Mouse (Mus musculus) forebrain, embryonic 10.5 days (tissue): ENCODE data around the gene Rtn4r. TPM values are rescaled to one million over a fixed set of nuclear protein-coding genes. Genes with fewer than 3 reads are reported as not detected.
"Not testable (repeated sequence)": the region's sequence is repeated elsewhere in the genome, so short reads cannot be mapped to it uniquely, and the experiment has no call there.

Experiments used
- DNase-seq: peaks from one replicate; pipeline ENCODE4 v3.0.0-alpha.2; 2017; ENCODE audit warnings: low spot score; ENCODE audit errors: extremely low spot score
- H3K27ac ChIP-seq: fragments of 300-500 bp; sonication (generic); 2 replicates; pipeline ENCODE4 v1.5.1; 2016; ENCODE audit warnings: mild to moderate bottlenecking
- H3K27me3 ChIP-seq: fragments of 300-500 bp; sonication (generic); 2 replicates; pipeline ENCODE4 v1.6.1; 2016; ENCODE audit warnings: mild to moderate bottlenecking; ENCODE audit not compliant: poor library complexity, severe bottlenecking
- H3K36me3 ChIP-seq: fragments of 300-500 bp; sonication (generic); replicated peaks from 2 replicates; pipeline ENCODE4 v1.6.1; 2016; ENCODE audit warnings: mild to moderate bottlenecking, moderate library complexity
- H3K4me1 ChIP-seq: fragments of 300-500 bp; sonication (generic); 2 replicates; pipeline ENCODE4 v1.6.1; 2016
- H3K4me3 ChIP-seq: fragments of 300-500 bp; sonication (generic); 2 replicates; pipeline ENCODE4 v1.5.1; 2016; ENCODE audit warnings: mild to moderate bottlenecking, moderate library complexity
- H3K9me3 ChIP-seq: fragments of 300-500 bp; sonication (generic); 2 replicates; pipeline ENCODE4 v1.6.1; 2016; ENCODE audit warnings: mild to moderate bottlenecking, moderate library complexity
- WGBS: fragments of 180-500 bp; shearing (Covaris S2); methylation state at CpG from one replicate; pipeline ENCODE4 v1.1.7; 2016; 5-methylcytosine and 5-hydroxymethylcytosine counted together
- microRNA-seq: library from miRNA; unstranded; fragments of <30 nt; microRNA quantifications from one replicate; pipeline ENCODE4, GENCODE M21; 2017
- polyA plus RNA-seq: library from polyadenylated mRNA; unstranded; fragments of >200 nt; fragmentation: Nextera tagmentation; extraction: Ambion mirVana; gene quantifications from 2 replicates; pipeline ENCODE4 v1.2.1, GENCODE M21; 2016

The Rtn4r gene
- polyA plus RNA-seq, 1 experiment from 2014 or later, result 1.2 TPM

DNA sequence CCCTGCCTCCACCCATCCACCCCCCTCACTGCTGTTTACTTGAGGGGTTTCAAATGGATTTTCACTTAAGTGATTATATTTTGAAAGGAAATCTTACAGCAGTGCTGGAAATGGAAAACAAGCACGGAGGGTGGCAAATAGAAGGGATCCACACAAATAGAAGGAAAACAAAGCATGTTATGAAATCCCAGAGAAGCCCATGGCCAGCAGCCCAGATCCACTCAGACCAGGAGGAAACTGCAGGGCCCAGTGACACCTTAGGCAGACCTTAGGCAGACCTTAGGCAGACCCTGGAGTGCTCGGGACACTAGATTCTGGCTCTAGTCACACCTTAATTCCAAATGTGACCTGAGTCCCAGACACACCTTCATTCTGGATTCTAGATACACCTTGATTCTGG, 63.6 kb downstream of the Rtn4r start:
- H3K4me3 ChIP-seq, result no peak overlapping the region
- H3K27ac ChIP-seq, result no peak overlapping the region
- no peaks in the 10 kb centered on the region for H3K27me3 ChIP-seq
- H3K36me3 ChIP-seq, result no peaks in the 10 kb centered on the region
- H3K4me1 ChIP-seq, result peaks cover 10% of the 10 kb centered on the region
- no peaks in the 10 kb centered on the region for H3K9me3 ChIP-seq
- no peak for DNase-seq
- 79% methylated on average over 2 of the region's 2 CpGs for WGBS

DNA sequence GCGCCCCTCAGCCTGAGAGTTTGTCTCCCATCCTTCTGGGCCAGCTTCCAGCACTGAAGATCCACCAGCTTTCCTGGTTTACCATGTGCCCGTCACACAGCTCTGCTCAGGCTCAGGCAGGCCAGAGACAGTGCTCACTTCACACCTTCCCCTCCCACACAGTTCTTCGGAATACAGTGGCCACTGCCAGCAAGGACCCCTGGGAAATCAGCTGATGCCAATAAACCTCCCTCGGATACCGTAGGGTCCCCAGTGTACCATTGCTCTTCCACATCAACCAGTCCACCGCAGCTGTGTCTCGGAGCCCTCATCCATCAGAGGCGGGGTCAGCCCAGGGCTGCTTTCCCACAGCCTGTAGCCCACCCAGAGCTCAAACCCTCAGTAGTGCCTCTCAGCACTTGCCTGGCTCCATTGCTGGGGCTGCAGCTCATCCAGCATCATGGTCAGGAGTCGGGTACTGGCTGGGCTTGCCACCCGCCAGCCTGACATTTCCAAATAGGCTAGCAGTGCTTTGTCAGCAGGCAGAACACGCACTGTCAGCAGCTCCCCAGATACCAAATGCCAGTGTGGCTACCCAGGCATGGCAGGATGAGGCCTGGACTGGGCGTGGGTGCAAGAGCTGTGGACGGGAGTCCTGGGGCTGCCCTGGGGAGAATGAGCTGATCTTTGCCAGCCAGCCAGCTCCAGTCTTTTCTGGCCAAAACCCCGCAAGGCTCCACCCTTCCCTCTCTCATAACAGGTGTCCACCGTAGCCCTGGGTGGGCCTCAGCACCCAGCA, 67.0 kb downstream of the Rtn4r start:
- peak overlapping the region; percentile 65 for H3K27ac ChIP-seq
- no peak for DNase-seq
- no peaks in the 10 kb centered on the region for H3K9me3 ChIP-seq
- no peaks in the 10 kb centered on the region for H3K36me3 ChIP-seq
- no peak overlapping the region for H3K4me3 ChIP-seq
- peaks cover 21% of the 10 kb centered on the region for H3K4me1 ChIP-seq
- WGBS, result 83% methylated on average over 15 of the region's 15 CpGs
- H3K27me3 ChIP-seq, result no peaks in the 10 kb centered on the region

DNA sequence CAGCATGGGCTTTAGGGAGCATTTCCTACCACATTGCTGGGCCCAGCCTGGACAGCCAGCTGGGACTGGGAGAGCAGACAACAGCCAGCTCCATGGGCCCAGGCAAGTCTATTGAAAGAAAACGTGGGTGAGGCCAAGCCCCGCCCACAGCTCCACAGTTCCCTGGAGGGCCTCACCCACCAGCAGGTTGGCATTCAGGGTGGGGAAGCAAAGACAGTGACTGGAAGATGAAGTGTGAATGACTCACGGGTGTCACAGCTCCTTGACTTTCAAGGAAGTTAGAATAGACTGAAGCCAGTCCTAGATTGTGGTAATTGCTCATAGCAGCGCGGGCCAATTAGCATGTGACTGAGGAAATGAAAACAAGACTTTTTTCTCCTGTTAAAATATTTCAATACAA, 67.6 kb downstream of the Rtn4r start:
- H3K27ac ChIP-seq, result peak overlapping the region; percentile 65

DNA sequence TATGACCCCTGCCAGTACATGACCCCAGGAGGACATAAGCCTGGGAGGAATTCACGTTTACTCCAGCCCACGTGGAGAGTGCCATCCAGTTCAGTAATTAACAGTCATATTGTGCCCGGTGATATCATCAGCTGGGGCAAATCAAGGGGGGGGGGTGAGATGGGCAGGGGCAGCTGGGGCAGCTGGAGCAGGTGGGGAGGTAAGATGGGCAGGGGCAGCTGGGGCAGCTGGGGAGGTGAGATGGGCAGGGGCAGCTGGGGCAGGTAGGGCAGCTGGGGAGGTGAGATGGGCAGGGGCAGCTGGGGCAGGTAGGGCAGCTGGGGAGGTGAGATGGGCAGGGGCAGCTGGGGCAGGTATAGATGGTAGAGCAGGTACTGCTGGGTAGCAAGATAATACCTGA, 68.1 kb downstream of the Rtn4r start:
- not testable (repeated sequence) for H3K4me3 ChIP-seq, H3K9me3 ChIP-seq, H3K27ac ChIP-seq, H3K36me3 ChIP-seq, H3K27me3 ChIP-seq, DNase-seq
- peaks cover 32% of the 10 kb centered on the region for H3K4me1 ChIP-seq
- 54% methylated on average over 3 of the region's 3 CpGs for WGBS

More for the DNA sequence above, 67.6 kb downstream of the Rtn4r start:
- Histone ChIP-seq H3K4me3 (no peak overlapping the region), H3K36me3 (no peaks in the 10 kb centered on the region), H3K27me3 (no peaks in the 10 kb centered on the region), H3K4me1 (peaks cover 27% of the 10 kb centered on the region), H3K9me3 (no peaks in the 10 kb centered on the region)
- no peak for DNase-seq
- 67% methylated on average over 5 of the region's 5 CpGs for WGBS

DNA sequence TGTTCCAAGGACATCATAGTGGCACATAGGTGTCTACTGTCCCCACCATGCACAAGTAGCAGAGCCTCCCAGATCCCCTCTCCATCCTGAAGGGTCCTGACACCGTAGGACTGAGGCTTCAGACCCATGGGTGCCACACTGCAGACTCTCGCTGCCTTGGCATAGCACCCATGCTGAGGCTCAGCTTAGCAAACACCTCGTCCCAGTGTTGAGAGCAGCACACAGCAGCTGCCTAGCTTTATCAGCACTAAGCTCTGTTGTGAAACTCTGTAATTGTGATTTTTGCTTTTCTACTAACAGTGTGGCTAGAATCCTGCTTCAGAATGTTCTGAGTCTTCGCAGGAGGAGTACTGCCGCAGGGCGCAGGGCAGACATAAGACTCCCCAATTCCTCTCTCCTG, 70.4 kb downstream of the Rtn4r start:
- no peak for DNase-seq
- no peak overlapping the region for H3K4me3 ChIP-seq
- peak overlapping the region; percentile 27; the same call in 1 of the 2 replicates for H3K27ac ChIP-seq
- H3K9me3 ChIP-seq, result no peaks in the 10 kb centered on the region
- 83% methylated on average over 6 of the region's 6 CpGs for WGBS
- peaks cover 38% of the 10 kb centered on the region for H3K4me1 ChIP-seq
- no peaks in the 10 kb centered on the region for H3K27me3 ChIP-seq
- H3K36me3 ChIP-seq, result no peaks in the 10 kb centered on the region

DNA sequence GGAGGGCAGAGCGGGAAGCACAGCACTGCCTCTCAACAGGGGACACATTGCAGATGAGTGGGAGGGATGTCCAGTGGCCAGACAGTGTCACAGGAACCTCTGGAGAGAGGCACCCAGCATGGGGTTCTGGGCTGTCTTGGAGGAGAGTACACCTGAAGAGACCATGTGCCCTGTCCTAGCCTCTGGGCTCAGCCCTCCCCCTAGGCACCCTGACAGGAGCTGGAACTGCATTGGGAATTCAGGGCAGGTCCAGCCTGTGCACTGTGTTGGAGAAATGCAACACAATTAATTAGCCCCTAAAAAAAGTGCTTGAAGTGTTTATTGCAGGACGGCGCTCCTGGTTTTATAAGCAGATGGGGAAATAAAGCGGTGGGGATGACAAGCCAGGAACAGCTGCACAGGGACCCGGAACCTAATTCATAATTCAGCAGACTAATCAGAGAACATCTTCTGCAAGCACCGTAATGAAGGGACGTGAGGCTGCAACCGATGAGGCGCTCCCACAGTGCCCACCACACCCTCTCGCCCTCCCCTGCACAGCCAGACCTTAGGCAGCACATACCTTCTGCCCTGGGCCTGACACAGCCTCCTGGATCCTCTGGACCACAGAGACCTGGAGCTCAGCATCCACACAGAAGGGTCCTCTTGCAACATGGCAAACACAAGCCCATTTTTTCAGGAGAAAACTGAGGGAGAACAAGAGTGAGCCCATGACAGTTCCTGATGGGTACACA, 71.1 kb downstream of the Rtn4r start:
- Histone ChIP-seq H3K9me3 (no peaks in the 10 kb centered on the region), H3K4me1 (peaks cover 40% of the 10 kb centered on the region), H3K4me3 (no peak overlapping the region), H3K27me3 (no peaks in the 10 kb centered on the region), H3K36me3 (no peaks in the 10 kb centered on the region), H3K27ac (peak overlapping the region; percentile 42; the same call in 1 of the 2 replicates)
- DNase-seq, result no peak
- 85% methylated on average over 10 of the region's 10 CpGs for WGBS

DNA sequence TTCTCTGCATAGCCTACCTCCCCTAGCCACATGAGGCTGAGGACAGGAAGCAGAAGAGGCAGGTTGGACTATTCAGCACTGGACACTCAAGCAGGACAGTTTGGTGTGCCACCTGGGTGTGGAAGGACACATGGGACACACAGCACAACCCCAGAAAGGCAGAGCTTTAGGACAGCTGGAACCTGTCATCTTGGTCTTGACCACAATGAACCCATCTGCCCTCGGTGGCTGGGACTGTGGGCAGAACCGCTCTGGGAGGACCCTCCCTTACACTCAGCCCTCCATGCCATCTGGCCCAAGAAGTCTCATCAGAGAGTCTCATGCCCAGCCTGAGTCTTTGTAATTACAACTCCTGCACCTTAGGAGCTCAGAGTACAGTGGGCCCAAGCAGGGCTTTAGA, 72.6 kb downstream of the Rtn4r start:
- Histone ChIP-seq H3K27me3 (no peaks in the 10 kb centered on the region), H3K4me1 (peaks cover 35% of the 10 kb centered on the region), H3K4me3 (no peak overlapping the region), H3K9me3 (no peaks in the 10 kb centered on the region), H3K36me3 (no peaks in the 10 kb centered on the region), H3K27ac (0 out of 2 replicates have a peak overlapping the region, but pooled peaks have one; percentile 42)
- no peak for DNase-seq
- WGBS, result 85% methylated on average over 2 of the region's 2 CpGs

DNA sequence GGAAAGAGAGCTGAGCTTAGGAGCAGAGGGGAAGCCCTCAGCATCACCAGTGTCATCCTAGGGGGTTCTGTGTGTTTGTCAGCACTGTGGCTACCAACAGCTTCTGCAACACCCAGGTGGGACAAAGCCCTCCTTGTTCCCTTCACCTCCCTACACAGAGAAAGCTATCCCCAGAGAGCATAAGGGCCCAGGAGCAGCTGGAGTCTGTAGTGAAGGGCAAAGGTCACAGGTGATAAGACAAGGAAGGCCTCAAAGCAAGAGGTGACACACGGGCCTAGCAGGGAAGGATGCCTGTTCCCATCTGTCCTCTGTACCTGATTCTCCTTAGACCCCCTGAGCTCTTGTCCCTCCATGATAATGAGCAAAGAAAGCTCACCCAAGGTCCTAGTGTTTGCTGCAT, 74.2 kb downstream of the Rtn4r start:
- Histone ChIP-seq H3K9me3 (no peaks in the 10 kb centered on the region), H3K4me3 (no peak overlapping the region), H3K27me3 (no peaks in the 10 kb centered on the region), H3K4me1 (peaks cover 35% of the 10 kb centered on the region), H3K27ac (no peak overlapping the region), H3K36me3 (no peaks in the 10 kb centered on the region)
- 35% methylated on average over 1 of the region's 1 CpGs for WGBS
- no peak for DNase-seq

Small RNA genes within 50 kb of the gene (microRNA-seq; reads per million reads assigned to microRNA genes)
- not detected for gene Mir6366

Other genes with a start within 250 kb of the Rtn4r start
- gene Gm20518, start 236.0 kb upstream of the Rtn4r start, polyA plus RNA-seq, result 0.23 and 0.29 TPM in 2 replicates
- not detected in 2 replicates for gene Tssk1, start 233.4 kb upstream of the Rtn4r start, polyA plus RNA-seq
- gene Dgcr2, start 229.1 kb upstream of the Rtn4r start, polyA plus RNA-seq, result 104 and 106 TPM in 2 replicates
- gene Tssk2, start 229.0 kb upstream of the Rtn4r start, polyA plus RNA-seq, result 0.36 TPM in 1 of 2 replicates, not detected in the other
- gene Ess2, start 216.3 kb upstream of the Rtn4r start, polyA plus RNA-seq, result 55.2 and 56.2 TPM in 2 replicates
- gene Gsc2, start 212.6 kb upstream of the Rtn4r start, polyA plus RNA-seq, result 0.43 TPM in 1 of 2 replicates, not detected in the other
- 97.4 and 99.1 TPM in 2 replicates for gene Slc25a1, start 199.4 kb upstream of the Rtn4r start, polyA plus RNA-seq
- not detected in 2 replicates for gene Vpreb2, start 147.2 kb upstream of the Rtn4r start, polyA plus RNA-seq
- gene Dgcr6, start 74.8 kb upstream of the Rtn4r start, polyA plus RNA-seq, result 159 and 175 TPM in 2 replicates
- 17.0 and 19.6 TPM in 2 replicates for gene Prodh, start 37.4 kb upstream of the Rtn4r start, polyA plus RNA-seq
- not detected in 2 replicates for gene Ccdc188, start 90.2 kb downstream of the Rtn4r start, polyA plus RNA-seq
- 9.7 and 10.5 TPM in 2 replicates for gene Zdhhc8, start 107.5 kb downstream of the Rtn4r start, polyA plus RNA-seq
- 134 and 139 TPM in 2 replicates for gene Trmt2a, start 121.0 kb downstream of the Rtn4r start, polyA plus RNA-seq
- gene Ranbp1, start 121.1 kb downstream of the Rtn4r start, polyA plus RNA-seq, result 1,297 and 1,372 TPM in 2 replicates
- 3.0 and 5.8 TPM in 2 replicates for gene Gm49776, start 130.7 kb downstream of the Rtn4r start, polyA plus RNA-seq
- 48.9 and 49.7 TPM in 2 replicates for gene Dgcr8, start 161.6 kb downstream of the Rtn4r start, polyA plus RNA-seq
- 35.7 and 37.1 TPM in 2 replicates for gene Tango2, start 220.5 kb downstream of the Rtn4r start, polyA plus RNA-seq
- 116 TPM in 2 replicates for gene Arvcf, start 220.5 kb downstream of the Rtn4r start, polyA plus RNA-seq